Mouse (Mus musculus) ES-Bruce4 (cell line): ENCODE results near the gene Sult4a1.

ENCODE experiments used
- CTCF ChIP-seq: IDR thresholded peaks from one replicate; pipeline ENCODE4 v1.8.1; 2011; ENCODE audit warnings: low read depth, low read length
- POLR2A ChIP-seq: IDR thresholded peaks from one replicate; pipeline ENCODE4 v1.8.1; 2011; ENCODE audit warnings: low read length; ENCODE audit not compliant: insufficient read depth

DNA sequence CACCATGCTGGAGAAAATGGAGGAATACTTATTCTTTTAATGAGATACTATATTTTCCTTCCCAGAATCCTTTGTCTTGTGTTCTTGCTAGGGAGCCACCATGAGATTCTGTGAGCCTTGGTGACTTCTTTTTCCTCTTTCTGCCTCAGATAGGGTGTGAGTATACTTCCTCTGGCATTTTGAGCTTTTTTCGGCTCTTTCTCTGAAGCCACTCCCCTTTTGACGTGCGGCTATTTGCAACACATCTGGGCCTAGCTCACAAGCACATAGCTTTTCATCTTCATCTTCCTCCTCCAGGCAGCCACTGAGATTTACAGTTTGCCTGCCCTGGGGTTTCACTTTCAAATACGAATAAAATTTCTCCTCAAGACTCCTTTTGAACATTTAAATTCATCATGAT lies 20.9 kb upstream of the Sult4a1 start:
- TF ChIP-seq CTCF: no peak
- no peak for TF ChIP-seq POLR2A
